Mouse (Mus musculus): ENCODE measurements at regions not wholly inside any gene's neighbourhood (a gene's known extent, or its start where the extent isn't known, plus 50 kb on each side); places are given as distances from the start of the nearest gene placed in this dataset.
"Not testable (repeated sequence)": the region's sequence is repeated elsewhere in the genome, so short reads cannot be mapped to it uniquely, and the experiment has no call there.

DNA sequence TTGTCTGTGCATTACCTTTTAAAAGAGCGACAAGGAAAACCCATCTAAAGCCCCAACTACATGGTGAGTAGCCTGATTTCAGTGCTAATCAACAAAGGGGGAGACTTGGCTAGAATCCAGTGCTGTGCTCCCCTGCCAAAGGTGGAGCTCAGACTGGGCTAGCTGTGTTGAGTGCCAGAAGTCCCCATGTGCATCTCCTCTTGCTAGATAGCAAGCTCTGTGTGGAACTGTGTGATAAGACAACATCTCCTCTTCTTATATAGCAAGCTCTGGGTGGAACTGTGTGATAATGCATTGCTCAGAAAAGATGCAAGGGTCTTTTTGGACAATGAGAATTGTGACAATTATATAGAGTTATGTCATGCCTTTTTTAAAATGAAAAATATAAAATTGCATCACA is 741.4 kb downstream of the Adam6a start:
- 92% methylated on average over 1 of the region's 1 CpGs for WGBS
- Histone ChIP-seq H3K9me3 (no peaks in the 10 kb centered on the region), H3K27me3 (replicated peaks) (no peaks in the 10 kb centered on the region), H3K27ac (no peak overlapping the region), H3K36me3 (no peaks in the 10 kb centered on the region), H3K4me2 (replicated peaks) (no peak overlapping the region), H3K9ac (no peak overlapping the region), H3K4me3 (replicated peaks) (no peak overlapping the region), H3K4me1 (replicated peaks) (no peaks in the 10 kb centered on the region)
- ATAC-seq: no peak

GRCm38 (mm10) chr12:114287041-114287440 is 743.3 kb downstream of the Adam6a start:
- H3K4me3 ChIP-seq (replicated peaks): no peak overlapping the region
- 85% methylated on average over 3 of the region's 3 CpGs for WGBS
- H3K27ac ChIP-seq: no peak overlapping the region
- H3K27me3 ChIP-seq (replicated peaks): no peaks in the 10 kb centered on the region
- H3K9me3 ChIP-seq: no peaks in the 10 kb centered on the region
- no peak overlapping the region for H3K9ac ChIP-seq
- no peaks in the 10 kb centered on the region for H3K36me3 ChIP-seq
- H3K4me1 ChIP-seq (replicated peaks): no peaks in the 10 kb centered on the region
- no peak for ATAC-seq
- no peak overlapping the region for H3K4me2 ChIP-seq (replicated peaks)

DNA sequence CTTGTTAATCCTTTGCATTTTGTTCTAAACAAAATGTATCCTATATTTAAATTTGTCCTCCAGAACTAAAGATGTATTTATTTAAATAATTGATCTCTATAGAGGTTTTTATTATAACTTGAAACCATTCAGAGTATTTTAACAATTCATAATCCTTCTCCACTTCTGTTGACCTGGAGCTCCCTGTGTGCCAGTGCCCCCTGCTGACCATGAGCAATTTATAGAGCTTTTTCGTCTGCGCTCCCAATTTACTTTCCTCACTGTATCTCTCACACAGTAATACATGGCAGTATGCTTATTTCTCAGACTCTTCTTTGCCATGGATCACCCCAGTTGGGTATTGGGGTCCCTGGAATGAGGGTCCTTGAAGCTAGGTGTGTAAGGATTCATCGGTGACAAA is 747.4 kb downstream of the Adam6a start:
- Histone ChIP-seq H3K9ac (no peak overlapping the region), H3K4me1 (replicated peaks) (no peaks in the 10 kb centered on the region), H3K27ac (no peak overlapping the region), H3K36me3 (no peaks in the 10 kb centered on the region), H3K9me3 (no peaks in the 10 kb centered on the region), H3K27me3 (replicated peaks) (no peaks in the 10 kb centered on the region), H3K4me2 (replicated peaks) (no peak overlapping the region), H3K4me3 (replicated peaks) (no peak overlapping the region)
- ATAC-seq: no peak
- 85% methylated on average over 3 of the region's 3 CpGs for WGBS

GRCm38 (mm10) chr12:114299771-114300170 is 756.1 kb downstream of the Adam6a start:
- 0 out of 2 replicates have a peak, but pooled peaks cover 3% of the 10 kb centered on the region for H3K9me3 ChIP-seq
- no peak overlapping the region for H3K9ac ChIP-seq
- H3K27me3 ChIP-seq (replicated peaks): no peaks in the 10 kb centered on the region
- no peak overlapping the region for H3K4me3 ChIP-seq (replicated peaks)
- H3K27ac ChIP-seq: no peak overlapping the region
- no peaks in the 10 kb centered on the region for H3K36me3 ChIP-seq
- no peak for ATAC-seq
- H3K4me2 ChIP-seq (replicated peaks): no peak overlapping the region
- no peaks in the 10 kb centered on the region for H3K4me1 ChIP-seq (replicated peaks)
- 73% methylated on average over 5 of the region's 5 CpGs for WGBS

DNA sequence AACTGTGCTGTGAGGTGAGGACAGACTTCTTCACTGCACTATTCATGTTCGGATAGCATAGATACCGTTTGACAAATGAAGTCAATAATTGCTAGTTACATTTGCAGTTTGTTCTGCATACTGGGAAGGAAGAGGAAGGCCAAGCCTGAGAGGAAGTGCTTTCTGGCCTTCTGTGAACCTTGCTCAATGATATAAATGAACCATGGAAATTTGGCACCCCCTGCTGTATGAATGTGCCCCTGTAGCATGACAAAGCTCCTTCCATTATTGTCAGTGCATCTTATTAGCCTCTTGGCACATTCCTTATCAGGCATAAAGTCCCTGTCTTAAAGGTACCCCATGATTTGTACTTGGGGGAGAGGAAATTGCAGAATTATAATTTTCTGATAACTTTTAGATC is 758.0 kb downstream of the Adam6a start:
- WGBS: 81% methylated on average over 2 of the region's 2 CpGs
- Histone ChIP-seq H3K4me2 (replicated peaks) (no peak overlapping the region), H3K9me3 (0 out of 2 replicates have a peak, but pooled peaks cover 3% of the 10 kb centered on the region), H3K27me3 (replicated peaks) (no peaks in the 10 kb centered on the region), H3K9ac (no peak overlapping the region), H3K36me3 (no peaks in the 10 kb centered on the region), H3K4me3 (replicated peaks) (no peak overlapping the region), H3K27ac (no peak overlapping the region), H3K4me1 (replicated peaks) (no peaks in the 10 kb centered on the region)
- no peak for ATAC-seq

DNA sequence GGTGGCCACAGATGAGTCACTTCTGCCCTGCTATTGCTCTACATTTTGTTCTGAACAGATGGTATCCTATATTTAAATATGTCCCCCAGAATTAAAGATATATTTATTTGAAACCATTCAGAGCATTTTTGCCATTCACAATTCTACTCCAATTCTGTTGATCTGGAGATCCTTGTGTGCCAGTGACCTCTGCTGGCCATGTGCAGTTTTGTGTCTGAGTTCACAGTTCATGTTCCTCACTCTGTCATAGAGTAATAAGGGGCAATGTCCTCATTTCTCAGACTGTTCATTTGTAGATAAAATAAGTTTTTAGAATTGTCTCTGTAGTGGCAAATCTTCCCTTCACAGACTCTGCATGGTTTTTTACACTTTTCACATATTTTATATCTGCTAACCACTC is 788.8 kb downstream of the Adam6a start:
- Histone ChIP-seq H3K4me2 (replicated peaks) (no peak overlapping the region), H3K9me3 (no peaks in the 10 kb centered on the region), H3K9ac (no peak overlapping the region), H3K4me3 (replicated peaks) (no peak overlapping the region), H3K27ac (no peak overlapping the region), H3K27me3 (replicated peaks) (no peaks in the 10 kb centered on the region), H3K4me1 (replicated peaks) (no peaks in the 10 kb centered on the region), H3K36me3 (no peaks in the 10 kb centered on the region)
- no peak for ATAC-seq

- ATAC-seq: no peak
- H3K4me1 ChIP-seq (replicated peaks): no peaks in the 10 kb centered on the region
- no peak overlapping the region for H3K9ac ChIP-seq
- no peak overlapping the region for H3K4me3 ChIP-seq (replicated peaks)
- no peaks in the 10 kb centered on the region for H3K9me3 ChIP-seq
- H3K4me2 ChIP-seq (replicated peaks): no peak overlapping the region
- H3K36me3 ChIP-seq: no peaks in the 10 kb centered on the region
- no peaks in the 10 kb centered on the region for H3K27me3 ChIP-seq (replicated peaks)
- no peak overlapping the region for H3K27ac ChIP-seq
- WGBS: 56% methylated on average over 3 of the region's 3 CpGs
These were observed 822.6 kb downstream of the Adam6a start for GRCm38 (mm10) chr12:114366276-114366675.

- not testable (repeated sequence) for H3K4me1 ChIP-seq (replicated peaks); H3K9me3 ChIP-seq; H3K9ac ChIP-seq; H3K36me3 ChIP-seq; H3K27ac ChIP-seq; H3K27me3 ChIP-seq (replicated peaks)
- ATAC-seq: peak; percentile 43
- Histone ChIP-seq H3K4me2 (replicated peaks) (peak overlapping the region; percentile 56), H3K4me3 (replicated peaks) (peak overlapping the region; percentile 38)
- WGBS: 29% methylated on average over 38 of the region's 43 CpGs
These were observed 835.1 kb downstream of the Adam6a start for GRCm38 (mm10) chr12:114378696-114379350.

DNA sequence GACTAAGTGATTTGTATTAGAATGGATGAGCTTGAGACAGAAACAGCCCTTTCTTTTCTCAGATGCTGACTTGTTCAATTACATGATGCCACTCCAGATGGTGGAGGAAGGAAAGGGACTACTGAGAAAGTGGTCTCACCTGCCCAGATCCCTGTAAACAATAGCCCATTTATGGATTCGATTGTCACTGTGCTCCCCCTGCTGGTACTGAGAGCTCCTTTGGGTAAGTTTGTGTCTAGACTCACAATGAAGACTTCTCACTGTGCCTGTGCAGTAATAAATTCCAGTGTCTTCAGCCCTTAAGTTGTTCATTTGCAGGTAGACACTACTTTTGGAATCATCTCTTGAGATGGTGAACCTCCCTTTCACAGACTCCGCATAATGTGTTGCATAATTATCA is 847.7 kb downstream of the Adam6a start:
- H3K36me3 ChIP-seq: no peaks in the 10 kb centered on the region
- ATAC-seq: no peak
- H3K27ac ChIP-seq: no peak overlapping the region
- H3K9me3 ChIP-seq: no peaks in the 10 kb centered on the region
- no peaks in the 10 kb centered on the region for H3K4me1 ChIP-seq (replicated peaks)
- H3K4me3 ChIP-seq (replicated peaks): no peak overlapping the region
- H3K4me2 ChIP-seq (replicated peaks): no peak overlapping the region
- H3K9ac ChIP-seq: no peak overlapping the region
- H3K27me3 ChIP-seq (replicated peaks): no peaks in the 10 kb centered on the region
- WGBS: 74% methylated on average over 2 of the region's 2 CpGs

GRCm38 (mm10) chr12:114406206-114406605 is 862.5 kb downstream of the Adam6a start:
- no peaks in the 10 kb centered on the region for H3K4me1 ChIP-seq (replicated peaks)
- ATAC-seq: no peak
- no peak overlapping the region for H3K27ac ChIP-seq
- H3K4me3 ChIP-seq (replicated peaks): no peak overlapping the region
- H3K9ac ChIP-seq: no peak overlapping the region
- H3K9me3 ChIP-seq: no peaks in the 10 kb centered on the region
- no peaks in the 10 kb centered on the region for H3K36me3 ChIP-seq
- H3K27me3 ChIP-seq (replicated peaks): no peaks in the 10 kb centered on the region
- WGBS: 44% methylated on average over 2 of the region's 2 CpGs
- H3K4me2 ChIP-seq (replicated peaks): no peak overlapping the region

DNA sequence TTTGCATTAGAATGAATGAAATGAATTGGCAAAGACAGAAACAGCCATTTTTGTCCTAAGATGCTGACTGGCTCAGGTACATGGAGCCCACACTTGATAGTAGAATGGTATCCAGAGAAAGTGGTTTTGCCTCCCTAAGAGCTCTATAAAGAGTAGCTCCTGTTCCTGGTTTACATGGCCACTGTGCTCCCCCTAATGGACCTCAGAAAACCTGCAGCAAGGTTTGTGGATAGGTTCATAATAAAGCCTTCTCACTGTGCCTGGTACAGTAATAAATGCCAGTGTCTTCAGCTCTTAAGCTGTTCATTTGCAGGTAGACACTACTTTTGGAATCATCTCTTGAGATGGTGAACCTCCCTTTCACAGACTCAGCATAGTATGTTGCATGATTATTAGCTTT is 890.8 kb downstream of the Adam6a start:
- Histone ChIP-seq H3K4me3 (replicated peaks) (no peak overlapping the region), H3K27ac (no peak overlapping the region), H3K4me2 (replicated peaks) (no peak overlapping the region), H3K9me3 (no peaks in the 10 kb centered on the region), H3K27me3 (replicated peaks) (no peaks in the 10 kb centered on the region), H3K4me1 (replicated peaks) (no peaks in the 10 kb centered on the region), H3K9ac (no peak overlapping the region), H3K36me3 (no peaks in the 10 kb centered on the region)
- ATAC-seq: no peak

- no peaks in the 10 kb centered on the region for H3K9me3 ChIP-seq
- no peaks in the 10 kb centered on the region for H3K27me3 ChIP-seq (replicated peaks)
- no peak overlapping the region for H3K9ac ChIP-seq
- no peaks in the 10 kb centered on the region for H3K36me3 ChIP-seq
- WGBS: 72% methylated on average over 5 of the region's 5 CpGs
- H3K4me3 ChIP-seq (replicated peaks): no peak overlapping the region
- no peak overlapping the region for H3K27ac ChIP-seq
- no peak overlapping the region for H3K4me2 ChIP-seq (replicated peaks)
- no peaks in the 10 kb centered on the region for H3K4me1 ChIP-seq (replicated peaks)
- no peak for ATAC-seq
These were observed 918.3 kb downstream of the Adam6a start for GRCm38 (mm10) chr12:114462037-114462436.

DNA sequence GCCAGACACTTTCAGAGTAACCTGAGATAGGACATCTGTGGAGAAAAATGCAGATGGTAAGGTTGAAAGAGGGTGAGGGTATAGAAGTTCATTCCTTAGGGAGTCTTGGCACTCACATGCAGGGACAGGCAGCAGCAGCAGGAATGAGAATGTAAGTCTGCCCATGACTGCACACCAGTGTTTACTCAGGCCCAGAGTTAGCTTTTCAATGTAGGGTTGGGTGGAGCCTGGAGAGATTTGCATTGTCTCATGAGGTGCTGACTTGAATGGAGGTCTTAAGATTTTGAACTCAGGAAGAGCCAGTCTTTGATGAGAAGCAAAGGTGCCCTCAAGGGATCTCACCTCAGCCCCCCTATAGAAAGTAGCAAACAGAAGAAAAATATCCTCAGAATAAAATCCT is 918.9 kb downstream of the Adam6a start:
- Histone ChIP-seq H3K27me3 (replicated peaks) (no peaks in the 10 kb centered on the region), H3K4me2 (replicated peaks) (no peak overlapping the region), H3K4me3 (replicated peaks) (no peak overlapping the region), H3K27ac (no peak overlapping the region), H3K36me3 (no peaks in the 10 kb centered on the region), H3K9me3 (no peaks in the 10 kb centered on the region), H3K4me1 (replicated peaks) (no peaks in the 10 kb centered on the region), H3K9ac (no peak overlapping the region)
- ATAC-seq: no peak
